Mouse (Mus musculus) megakaryocyte, embryonic 14.5 days (primary cell): ENCODE measurements around the gene Gm960. TPM values are rescaled to one million over a fixed set of nuclear protein-coding genes. Genes with fewer than 3 reads are reported as not detected.

Source experiments
- H3K27me3 ChIP-seq: replicated peaks from 2 replicates; pipeline ENCODE3; 2012; ENCODE audit warnings: inconsistent platforms
- H3K36me3 ChIP-seq: replicated peaks from 2 replicates; pipeline ENCODE3; 2012; ENCODE audit warnings: low read length, inconsistent platforms, mixed read lengths
- H3K4me1 ChIP-seq: 2 replicates; pipeline ENCODE4 v1.6.1; 2012; ENCODE audit warnings: inconsistent platforms
- H3K4me3 ChIP-seq: replicated peaks from 2 replicates; pipeline ENCODE3; 2012; ENCODE audit warnings: moderate library complexity, mild to moderate bottlenecking, inconsistent platforms
- H3K9me3 ChIP-seq: 2 replicates; pipeline ENCODE4 v1.6.1; 2012; ENCODE audit warnings: inconsistent platforms
- FLI1 ChIP-seq: IDR thresholded peaks from 2 replicates; pipeline ENCODE4 v1.6.1; 2012; ENCODE audit warnings: low read length, inconsistent platforms, mixed read lengths
- GATA1 ChIP-seq: IDR thresholded peaks from 3 replicates; pipeline ENCODE4 v1.6.1; 2012; ENCODE audit warnings: mixed read lengths, low read length, inconsistent platforms, borderline replicate concordance
- polyA plus RNA-seq: library from polyadenylated mRNA; stranded (reverse); fragments of >175 nt; gene quantifications from 2 replicates; pipeline ENCODE4 v1.2.3, GENCODE M21; 2012; ENCODE audit warnings: low replicate concordance; ENCODE audit not compliant: insufficient read depth

Gene Gm960
- polyA plus RNA-seq, 1 experiment, result not detected

DNA sequence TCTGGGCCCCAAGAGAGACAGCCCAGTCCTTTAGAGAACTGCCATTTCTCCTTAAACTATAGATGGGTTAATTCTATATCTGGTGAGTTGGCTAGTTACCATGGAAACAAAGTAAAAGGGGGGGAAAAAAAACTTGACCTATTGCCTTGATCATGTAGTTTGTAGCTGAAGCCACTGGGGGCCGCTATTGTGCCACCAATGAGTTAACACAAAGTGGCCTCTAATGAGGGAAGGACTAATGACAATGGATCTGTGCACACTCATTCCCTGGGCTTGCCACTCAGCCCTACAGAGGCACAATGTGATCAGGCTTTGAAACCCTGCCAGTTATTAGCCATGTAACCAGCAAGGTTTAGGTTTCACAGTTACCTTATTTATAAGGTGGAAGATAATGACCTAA is 69.6 kb downstream of the Gm960 start:
- peaks cover 2% of the 10 kb centered on the region for H3K27me3 ChIP-seq
- H3K9me3 ChIP-seq, result no peaks in the 10 kb centered on the region
- no peak for TF ChIP-seq FLI1
- no peak for TF ChIP-seq GATA1
- H3K36me3 ChIP-seq, result peaks cover 4% of the 10 kb centered on the region
- peaks cover 25% of the 10 kb centered on the region for H3K4me1 ChIP-seq
- no peak overlapping the region for H3K4me3 ChIP-seq

DNA sequence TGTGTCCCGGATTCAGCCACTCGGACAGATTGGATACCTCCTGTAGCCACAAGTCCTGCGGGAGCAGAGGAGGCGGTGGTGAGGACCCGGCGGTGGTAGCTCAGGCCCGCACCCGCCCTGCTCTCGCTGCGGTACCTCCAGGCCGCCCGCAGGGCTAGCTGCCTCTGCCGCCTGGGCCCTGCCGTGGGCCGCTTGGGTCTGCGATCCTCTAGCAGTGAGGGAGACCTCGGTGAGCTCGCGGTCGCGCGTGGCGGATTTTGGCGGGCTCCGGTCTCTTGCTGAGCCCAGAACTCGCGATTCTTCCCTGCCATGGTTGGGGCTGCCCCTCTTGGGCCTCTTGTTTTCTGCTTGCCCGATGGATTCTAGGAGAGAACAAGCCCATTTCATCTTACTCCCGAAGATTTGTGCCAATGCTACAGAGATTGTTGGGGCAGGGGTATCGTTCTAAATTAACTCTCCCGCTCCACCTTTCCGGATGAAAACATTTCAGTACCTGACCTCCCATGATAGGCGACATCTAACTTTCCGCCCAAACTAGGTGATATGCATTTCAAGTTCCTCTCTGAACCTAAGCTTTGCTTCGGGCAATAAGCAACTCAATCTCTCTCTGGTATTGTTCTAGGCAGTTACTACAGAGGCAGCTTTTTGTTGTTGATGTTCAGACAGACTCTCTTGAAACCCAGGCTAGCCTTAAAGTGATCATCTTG is 72.5 kb downstream of the Gm960 start:
- TF ChIP-seq GATA1, result no peak
- TF ChIP-seq FLI1, result no peak

DNA sequence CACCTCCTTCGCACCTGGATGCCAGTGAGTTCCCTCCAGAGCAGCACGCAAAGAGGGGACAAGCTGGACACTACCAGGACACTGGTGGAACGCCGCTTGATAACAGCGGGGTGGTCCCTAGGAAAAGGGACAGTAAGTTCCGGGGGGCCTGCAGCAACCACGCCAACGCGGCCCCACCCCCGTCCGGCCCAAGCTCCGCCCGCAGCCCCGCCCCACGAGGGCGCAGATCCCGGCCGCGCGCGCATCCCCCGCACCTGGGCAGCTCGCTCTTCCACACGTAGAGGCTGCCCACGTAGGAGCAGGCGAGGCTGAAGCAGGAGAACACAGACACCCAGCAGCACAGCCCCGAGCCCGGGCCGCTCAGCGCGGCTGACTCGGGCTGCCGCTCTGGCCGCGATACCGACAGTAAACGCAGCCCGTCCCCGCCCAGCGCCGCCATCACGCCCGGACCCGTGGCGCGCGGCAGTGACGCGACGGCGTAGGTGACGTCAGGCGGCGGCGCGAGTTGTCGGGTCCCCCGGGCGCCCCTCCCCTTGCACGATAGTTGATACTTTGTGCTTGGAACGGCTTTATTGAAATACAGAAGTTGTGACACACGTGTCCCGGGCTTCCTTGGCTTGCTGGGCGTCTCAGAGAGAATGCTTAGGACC is 73.2 kb downstream of the Gm960 start, which contains the start of gene Rce1:
Rce1 (minus strand) TSS at position 463 of the 650 bp plus-strand sequence.
- TF ChIP-seq GATA1, result no peak
- no peak for TF ChIP-seq FLI1
- peaks cover 37% of the 10 kb centered on the region for H3K36me3 ChIP-seq
- H3K27me3 ChIP-seq, result no peaks in the 10 kb centered on the region
- H3K4me3 ChIP-seq, result peak within 1 kb of the TSS; percentile 98
- H3K9me3 ChIP-seq, result no peaks in the 10 kb centered on the region
- peaks cover 30% of the 10 kb centered on the region for H3K4me1 ChIP-seq

More for the DNA sequence above, 72.5 kb downstream of the Gm960 start:
- no peaks in the 10 kb centered on the region for H3K27me3 ChIP-seq
- peaks cover 30% of the 10 kb centered on the region for H3K4me1 ChIP-seq
- peak overlapping the region; percentile 98 for H3K4me3 ChIP-seq
- H3K36me3 ChIP-seq, result peaks cover 31% of the 10 kb centered on the region
- no peaks in the 10 kb centered on the region for H3K9me3 ChIP-seq

DNA sequence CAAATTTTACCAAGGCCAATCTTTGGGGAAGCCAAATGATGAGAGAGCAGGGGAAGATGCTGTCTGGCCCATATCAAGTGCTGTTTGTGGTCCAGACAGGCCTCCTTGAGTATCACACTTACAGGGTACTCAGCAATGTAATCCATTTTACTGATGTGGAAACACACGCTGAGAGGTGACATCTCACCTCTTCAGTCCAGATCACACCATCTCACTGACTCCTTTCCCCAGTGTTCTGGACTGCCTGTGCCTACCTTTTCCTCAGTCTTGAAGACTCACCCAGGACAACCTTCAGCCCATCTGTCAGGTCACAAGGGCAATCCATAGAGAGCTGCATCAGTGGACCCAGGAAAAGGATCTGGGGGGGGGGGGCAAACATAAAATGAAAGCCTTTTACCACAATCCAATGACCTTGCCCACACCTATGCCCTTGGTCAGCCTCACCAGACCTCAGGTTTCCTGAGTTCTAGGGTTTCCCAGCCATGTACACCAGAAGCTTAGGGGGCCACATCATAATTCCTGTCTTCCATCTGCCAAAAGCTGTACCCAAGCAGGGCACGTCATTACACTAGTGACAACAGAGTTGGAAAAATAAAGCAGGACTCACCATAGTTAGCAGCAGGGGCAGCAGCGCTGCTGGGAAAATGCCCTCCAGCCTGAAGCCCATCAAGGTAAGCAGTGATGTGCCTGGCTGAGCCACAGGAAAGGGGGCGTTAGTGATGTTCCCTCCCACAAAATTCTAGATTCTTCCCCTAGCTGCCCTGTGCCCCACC is 73.9 kb downstream of the Gm960 start:
- Histone ChIP-seq H3K36me3 (peaks cover 37% of the 10 kb centered on the region), H3K27me3 (no peaks in the 10 kb centered on the region), H3K9me3 (no peaks in the 10 kb centered on the region), H3K4me1 (peaks cover 30% of the 10 kb centered on the region), H3K4me3 (peak overlapping the region; percentile 98)
- no peak for TF ChIP-seq GATA1
- no peak for TF ChIP-seq FLI1

DNA sequence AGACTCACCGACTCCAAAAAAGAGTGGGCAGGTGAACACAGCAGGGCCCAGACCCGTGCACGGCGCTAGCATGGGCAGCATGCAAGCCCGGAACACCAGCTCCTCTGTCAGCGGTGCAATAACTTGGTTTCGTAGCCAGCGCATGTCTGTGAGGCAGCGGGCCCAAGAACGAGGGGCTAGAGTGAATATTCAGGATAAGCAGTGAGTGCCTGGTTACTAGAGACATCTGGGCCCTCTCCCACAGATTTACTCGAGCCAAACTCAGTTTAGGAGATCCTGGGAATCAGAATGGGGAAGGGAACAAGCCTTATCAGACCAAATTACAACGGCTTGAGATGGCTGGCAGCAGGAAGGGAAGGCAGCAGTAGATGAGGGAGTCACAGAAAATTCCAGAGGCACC is 74.5 kb downstream of the Gm960 start:
- Histone ChIP-seq H3K4me1 (peaks cover 30% of the 10 kb centered on the region), H3K36me3 (peaks cover 37% of the 10 kb centered on the region), H3K9me3 (no peaks in the 10 kb centered on the region), H3K27me3 (peaks cover 3% of the 10 kb centered on the region), H3K4me3 (peak overlapping the region; percentile 4)
- no peak for TF ChIP-seq GATA1
- no peak for TF ChIP-seq FLI1

DNA sequence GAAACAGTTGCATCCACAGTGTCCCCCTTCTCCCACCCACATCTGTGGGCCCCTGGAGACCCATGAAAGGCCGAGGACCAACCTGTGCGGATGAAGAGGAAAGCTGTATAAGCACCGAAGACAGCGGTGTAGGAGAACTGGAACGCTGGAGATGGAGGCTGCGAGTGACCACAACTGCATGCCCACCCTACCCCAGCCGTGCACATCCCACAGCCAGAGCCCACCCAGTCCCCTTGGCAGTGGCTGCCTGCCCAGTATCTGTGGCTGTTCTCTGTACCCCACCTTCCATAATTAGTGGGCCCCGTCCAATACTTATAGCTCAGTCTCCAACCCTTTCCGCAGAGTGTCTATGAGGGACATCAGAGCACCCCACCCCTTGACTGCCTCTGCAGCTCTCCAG is 75.0 kb downstream of the Gm960 start:
- H3K27me3 ChIP-seq, result peaks cover 9% of the 10 kb centered on the region
- H3K4me1 ChIP-seq, result peaks cover 30% of the 10 kb centered on the region
- no peaks in the 10 kb centered on the region for H3K9me3 ChIP-seq
- H3K4me3 ChIP-seq, result no peak overlapping the region
- H3K36me3 ChIP-seq, result peaks cover 37% of the 10 kb centered on the region
- TF ChIP-seq GATA1 (no peak), FLI1 (no peak)

DNA sequence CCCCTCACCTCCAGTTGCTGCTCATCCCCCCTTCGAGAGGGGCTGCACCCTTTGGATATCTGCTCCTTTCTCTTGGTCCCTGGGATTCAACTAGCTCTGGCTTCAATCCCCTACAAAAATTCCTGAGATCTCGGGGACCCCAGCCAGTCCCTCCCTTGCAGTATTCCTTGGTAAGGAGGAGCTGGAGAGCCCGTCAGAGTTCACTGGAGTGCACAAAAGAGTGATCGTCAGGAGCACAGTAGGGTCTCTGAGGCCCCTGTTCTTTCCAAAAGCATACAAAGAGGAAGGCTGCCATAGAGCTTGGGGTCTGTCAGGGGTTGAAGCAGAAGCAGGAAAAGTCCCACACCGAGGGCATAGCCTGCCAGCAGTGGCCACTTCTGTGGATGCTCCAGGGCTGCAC is 75.7 kb downstream of the Gm960 start:
- H3K27me3 ChIP-seq, result peaks cover 15% of the 10 kb centered on the region
- H3K4me3 ChIP-seq, result no peak overlapping the region
- H3K9me3 ChIP-seq, result no peaks in the 10 kb centered on the region
- H3K4me1 ChIP-seq, result peaks cover 30% of the 10 kb centered on the region
- TF ChIP-seq FLI1, result no peak
- no peak for TF ChIP-seq GATA1
- H3K36me3 ChIP-seq, result peaks cover 37% of the 10 kb centered on the region

DNA sequence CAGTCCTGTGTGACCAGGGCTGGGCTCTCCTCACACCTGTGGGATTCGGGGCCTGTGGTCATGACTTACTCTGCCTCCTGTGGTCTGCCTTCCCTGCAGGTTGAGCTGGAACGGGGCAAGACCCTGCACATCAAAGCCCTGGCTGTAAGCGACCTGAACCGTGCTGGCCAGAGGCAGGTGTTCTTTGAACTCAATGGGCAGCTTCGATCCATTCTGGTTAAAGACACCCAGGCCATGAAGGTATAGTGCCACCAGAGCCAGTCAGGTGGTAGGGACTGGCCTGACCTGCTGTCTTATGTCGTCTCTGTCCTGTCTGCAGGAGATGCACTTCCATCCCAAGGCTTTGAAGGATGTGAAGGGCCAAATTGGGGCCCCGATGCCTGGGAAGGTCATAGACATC is 77.7 kb downstream of the Gm960 start:
- Histone ChIP-seq H3K9me3 (no peaks in the 10 kb centered on the region), H3K4me3 (no peak overlapping the region), H3K36me3 (peaks cover 37% of the 10 kb centered on the region), H3K4me1 (peaks cover 31% of the 10 kb centered on the region), H3K27me3 (peaks cover 36% of the 10 kb centered on the region)
- no peak for TF ChIP-seq GATA1
- no peak for TF ChIP-seq FLI1

DNA sequence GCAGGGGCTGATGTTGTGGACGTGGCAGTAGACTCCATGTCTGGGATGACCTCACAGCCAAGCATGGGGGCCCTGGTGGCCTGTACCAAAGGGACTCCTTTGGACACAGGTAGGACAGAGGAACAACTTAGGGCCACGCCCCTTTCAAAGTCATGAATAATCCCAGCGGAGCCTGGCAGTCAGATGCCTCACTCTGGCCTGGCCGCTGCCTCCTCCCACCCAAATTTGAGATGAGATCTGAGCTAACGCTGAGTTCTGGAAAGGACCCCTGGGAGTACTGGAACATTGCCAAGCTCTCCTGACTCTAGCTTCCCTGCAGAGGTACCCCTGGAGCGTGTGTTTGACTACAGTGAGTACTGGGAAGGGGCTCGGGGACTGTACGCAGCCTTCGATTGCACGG is 79.0 kb downstream of the Gm960 start:
- no peaks in the 10 kb centered on the region for H3K9me3 ChIP-seq
- H3K4me1 ChIP-seq, result peaks cover 37% of the 10 kb centered on the region
- no peak overlapping the region for H3K4me3 ChIP-seq
- H3K27me3 ChIP-seq, result peaks cover 48% of the 10 kb centered on the region
- H3K36me3 ChIP-seq, result peaks cover 37% of the 10 kb centered on the region
- TF ChIP-seq GATA1, result no peak
- TF ChIP-seq FLI1, result no peak

DNA sequence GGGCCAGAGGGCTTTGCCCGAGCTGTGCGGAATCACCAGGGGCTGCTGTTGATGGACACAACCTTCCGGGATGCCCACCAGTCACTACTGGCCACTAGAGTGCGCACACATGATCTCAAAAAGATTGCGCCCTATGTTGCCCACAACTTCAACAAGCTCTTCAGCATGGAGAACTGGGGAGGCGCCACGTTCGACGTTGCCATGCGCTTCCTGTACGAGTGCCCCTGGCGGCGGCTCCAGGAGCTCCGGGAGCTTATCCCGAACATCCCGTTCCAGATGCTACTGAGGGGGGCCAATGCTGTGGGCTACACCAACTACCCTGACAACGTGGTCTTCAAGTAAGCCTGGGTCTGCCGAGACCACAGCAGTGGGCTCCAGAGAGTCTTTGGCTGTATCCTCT is 80.3 kb downstream of the Gm960 start:
- Histone ChIP-seq H3K4me1 (peaks cover 26% of the 10 kb centered on the region), H3K36me3 (peaks cover 27% of the 10 kb centered on the region), H3K4me3 (no peak overlapping the region), H3K27me3 (peaks cover 61% of the 10 kb centered on the region), H3K9me3 (no peaks in the 10 kb centered on the region)
- no peak for TF ChIP-seq GATA1
- TF ChIP-seq FLI1, result no peak
